Mouse (Mus musculus) stomach, embryonic 14.5 days (tissue): Measurements from ENCODE around the gene Plg. TPM values are rescaled to one million over a fixed set of nuclear protein-coding genes. Genes with fewer than 3 reads are reported as not detected.

Experiments
- ATAC-seq: fragments of 200-750 bp; cut with Nextera tagmentation; 2 replicates; pipeline ENCODE4 v1.8.0; 2017; ENCODE audit warnings: low read depth, moderate TSS enrichment; ENCODE audit not compliant: insufficient number of reproducible peaks, insufficient read depth, low FRiP score
- H3K27ac ChIP-seq: fragments of 300-500 bp; sonication (generic); 2 replicates; pipeline ENCODE4 v1.5.1; 2014; ENCODE audit warnings: mild to moderate bottlenecking, low read length, moderate library complexity, mixed read lengths
- H3K27me3 ChIP-seq: fragments of 300-500 bp; sonication (generic); 2 replicates; pipeline ENCODE4 v1.6.1; 2014; ENCODE audit warnings: low read length, control low read depth, mixed read lengths; ENCODE audit not compliant: control insufficient read depth, insufficient read depth
- H3K36me3 ChIP-seq: fragments of 300-500 bp; sonication (generic); 2 replicates; pipeline ENCODE4 v1.6.1; 2014; ENCODE audit warnings: mild to moderate bottlenecking, control low read depth, low read length, moderate library complexity, mixed read lengths; ENCODE audit not compliant: control insufficient read depth, insufficient read depth
- H3K4me1 ChIP-seq: fragments of 300-500 bp; sonication (generic); 2 replicates; pipeline ENCODE4 v1.6.1; 2014; ENCODE audit warnings: low read length, control low read depth, mixed read lengths; ENCODE audit not compliant: control insufficient read depth, insufficient read depth
- H3K4me2 ChIP-seq: fragments of 300-500 bp; sonication (generic); replicated peaks from 2 replicates; pipeline ENCODE4 v1.6.1; 2014; ENCODE audit warnings: low read depth, low read length, control low read depth
- H3K4me3 ChIP-seq: fragments of 300-500 bp; sonication (generic); 2 replicates; pipeline ENCODE4 v1.5.1; 2014; ENCODE audit warnings: low read depth, low read length, control low read depth
- H3K9ac ChIP-seq: fragments of 300-500 bp; sonication (generic); replicated peaks from 2 replicates; pipeline ENCODE4 v1.6.1; 2014; ENCODE audit warnings: low read depth, mild to moderate bottlenecking, control low read depth, low read length, moderate library complexity, mixed read lengths
- H3K9me3 ChIP-seq: fragments of 300-500 bp; sonication (generic); 2 replicates; pipeline ENCODE4 v1.6.1; 2016; ENCODE audit warnings: low read depth, low read length, control low read depth; ENCODE audit not compliant: control insufficient read depth
- WGBS: fragments of 180-500 bp; shearing (Covaris S2); extraction: QIAGEN DNeasy Blood & Tissue Kit; methylation state at CpG from one replicate; pipeline ENCODE4 v1.1.7; 2014; 5-methylcytosine and 5-hydroxymethylcytosine counted together
- polyA plus RNA-seq: library from polyadenylated mRNA; unstranded; fragments of >200 nt; fragmentation: Nextera tagmentation; extraction: Ambion mirVana; gene quantifications from 2 replicates; pipeline ENCODE4 v1.2.1, GENCODE M21; 2014

Plg gene
- polyA plus RNA-seq, 1 experiment from 2014 or later: 1.1 TPM

DNA sequence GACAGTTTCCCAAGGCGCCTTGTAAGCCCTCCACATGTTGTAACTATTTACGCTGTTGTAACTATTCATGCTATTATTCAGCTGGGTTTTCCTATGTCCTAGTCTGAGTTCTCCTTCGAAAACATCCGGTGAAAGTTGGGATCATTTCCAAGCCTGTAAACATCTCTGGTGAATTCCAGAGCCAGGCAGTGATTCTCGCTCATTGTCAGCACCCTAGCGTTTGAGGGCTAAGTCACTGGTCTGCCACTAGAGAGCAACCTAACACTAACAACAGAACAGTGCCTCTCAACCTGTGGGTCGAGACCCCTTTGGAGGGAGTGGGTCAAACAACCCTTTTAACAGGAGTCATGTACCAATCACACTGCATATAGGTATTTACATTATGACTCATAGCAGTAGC lies 25.0 kb downstream of the Plg start:
- 61% methylated on average over 7 of the region's 7 CpGs for WGBS
- no peak for ATAC-seq
- Histone ChIP-seq H3K36me3 (no peaks in the 10 kb centered on the region), H3K27ac (no peak overlapping the region), H3K4me3 (no peak overlapping the region), H3K9ac (no peak overlapping the region), H3K4me2 (no peak overlapping the region), H3K9me3 (no peaks in the 10 kb centered on the region), H3K27me3 (no peaks in the 10 kb centered on the region), H3K4me1 (no peaks in the 10 kb centered on the region)

DNA sequence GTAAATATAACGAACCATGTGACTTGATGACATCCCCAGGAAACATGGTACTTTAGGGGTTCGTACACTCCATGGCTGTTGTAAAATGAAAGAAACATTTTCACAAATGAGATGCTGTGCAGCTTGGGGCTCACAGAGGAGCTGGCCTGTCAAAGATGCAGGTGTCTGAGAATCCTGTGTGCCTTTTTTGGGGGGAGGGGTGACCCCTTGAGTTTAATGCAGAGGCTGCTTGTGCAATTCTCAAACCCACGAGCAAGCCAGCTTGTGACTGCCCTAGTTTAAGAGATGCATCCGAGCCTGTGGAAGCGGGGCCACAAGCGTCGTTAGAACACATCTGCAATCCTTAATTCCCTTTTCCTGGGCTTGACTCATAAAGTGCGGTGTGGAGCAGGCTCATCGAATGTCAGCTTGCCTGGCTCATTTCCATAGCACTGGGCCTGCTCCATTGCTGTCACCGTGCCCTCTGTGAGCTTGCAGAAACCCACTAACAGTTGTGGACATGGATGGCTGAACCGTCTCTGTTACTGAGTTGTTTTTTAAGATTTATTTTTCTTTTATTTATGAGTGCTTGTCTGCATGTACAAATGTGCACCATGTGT lies 31.0 kb downstream of the Plg start:
- no peak for ATAC-seq
- Histone ChIP-seq H3K4me2 (no peak overlapping the region), H3K27me3 (no peaks in the 10 kb centered on the region), H3K27ac (no peak overlapping the region), H3K9ac (no peak overlapping the region), H3K4me1 (peaks cover 7% of the 10 kb centered on the region; the same call in 1 of the 2 replicates), H3K9me3 (no peaks in the 10 kb centered on the region), H3K36me3 (no peaks in the 10 kb centered on the region), H3K4me3 (no peak overlapping the region)
- WGBS: 66% methylated on average over 11 of the region's 11 CpGs

DNA sequence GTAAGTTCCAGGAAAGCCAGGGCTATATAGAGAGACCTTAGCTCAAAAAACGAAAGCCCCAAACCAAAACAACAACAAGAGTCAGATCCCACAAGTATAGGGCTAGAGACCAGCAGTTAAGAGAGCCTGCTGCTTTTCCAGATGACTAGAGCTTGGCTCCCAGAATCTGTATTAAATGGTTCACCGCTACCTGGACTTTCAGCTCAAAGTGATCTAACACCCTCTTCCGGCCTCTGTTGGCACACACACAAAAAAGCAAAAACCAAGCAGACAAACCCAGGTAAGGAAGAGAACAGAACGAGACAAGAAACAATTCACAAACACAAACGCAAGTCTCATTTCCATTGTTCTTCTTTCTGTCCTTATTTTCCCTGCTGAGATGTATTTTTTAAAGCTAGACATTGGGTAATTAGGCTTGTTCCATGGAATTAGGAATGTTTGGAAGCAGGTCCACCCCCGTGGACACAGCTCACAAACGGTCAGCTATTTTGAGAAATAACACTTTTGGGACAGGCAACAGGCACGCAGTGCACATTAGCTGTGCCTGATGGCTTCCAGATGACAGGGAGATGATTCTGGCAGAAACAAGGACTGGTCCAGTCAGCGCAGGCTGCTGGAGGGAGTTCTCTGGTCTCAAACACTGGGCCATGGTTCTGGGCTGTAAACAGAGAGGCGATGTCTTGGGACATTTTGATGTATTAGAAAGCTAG lies 33.9 kb downstream of the Plg start:
- Histone ChIP-seq H3K4me1 (peaks cover 15% of the 10 kb centered on the region; the same call in 1 of the 2 replicates), H3K36me3 (no peaks in the 10 kb centered on the region), H3K4me3 (no peak overlapping the region), H3K9ac (no peak overlapping the region), H3K4me2 (no peak overlapping the region), H3K9me3 (no peaks in the 10 kb centered on the region), H3K27ac (no peak overlapping the region), H3K27me3 (no peaks in the 10 kb centered on the region)
- no peak for ATAC-seq
- 55% methylated on average over 10 of the region's 10 CpGs for WGBS

GRCm38 (mm10) chr17:12412891-12413237 lies 34.5 kb downstream of the Plg start:
- Histone ChIP-seq H3K4me1 (peaks cover 15% of the 10 kb centered on the region; the same call in 1 of the 2 replicates), H3K4me3 (no peak overlapping the region), H3K36me3 (no peaks in the 10 kb centered on the region), H3K9me3 (no peaks in the 10 kb centered on the region), H3K4me2 (no peak overlapping the region), H3K27ac (no peak overlapping the region), H3K9ac (no peak overlapping the region), H3K27me3 (no peaks in the 10 kb centered on the region)
- no peak for ATAC-seq
- 70% methylated on average over 3 of the region's 3 CpGs for WGBS

DNA sequence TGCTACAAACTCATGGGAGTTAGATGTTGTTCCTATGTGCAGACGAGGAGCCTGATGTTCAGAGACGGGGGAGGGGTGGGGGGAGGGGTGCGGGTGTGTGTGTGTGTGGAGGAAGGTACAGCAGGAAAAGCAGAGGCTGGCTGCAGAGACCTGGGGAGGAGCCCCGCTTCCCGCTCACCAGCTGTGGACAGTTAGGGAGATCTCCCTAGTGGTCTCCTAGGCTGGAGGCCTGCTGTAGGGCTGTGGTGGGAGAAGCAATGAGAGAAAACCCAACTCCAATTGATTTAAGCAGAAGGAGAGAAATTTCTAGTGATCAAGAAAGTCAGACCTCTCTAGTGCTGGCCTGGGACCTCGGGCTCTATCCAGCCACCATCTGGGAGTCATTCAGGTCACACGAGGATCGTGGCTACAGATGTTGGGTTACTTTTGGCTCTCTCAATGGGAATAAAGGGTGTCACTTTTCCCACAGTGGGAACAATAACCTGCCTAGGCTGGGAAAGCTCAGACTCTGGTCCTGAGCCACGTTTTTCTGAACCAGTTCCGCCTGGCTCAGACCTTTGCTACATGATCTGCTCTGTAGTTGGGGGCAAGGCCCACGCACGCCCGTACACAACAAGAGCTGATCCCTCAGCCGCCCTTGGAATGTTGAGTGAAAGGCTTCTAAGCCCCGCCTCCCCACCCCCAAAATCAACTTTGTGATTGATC lies 36.8 kb downstream of the Plg start:
- no peaks in the 10 kb centered on the region for H3K9me3 ChIP-seq
- 37% methylated on average over 15 of the region's 15 CpGs for WGBS

DNA sequence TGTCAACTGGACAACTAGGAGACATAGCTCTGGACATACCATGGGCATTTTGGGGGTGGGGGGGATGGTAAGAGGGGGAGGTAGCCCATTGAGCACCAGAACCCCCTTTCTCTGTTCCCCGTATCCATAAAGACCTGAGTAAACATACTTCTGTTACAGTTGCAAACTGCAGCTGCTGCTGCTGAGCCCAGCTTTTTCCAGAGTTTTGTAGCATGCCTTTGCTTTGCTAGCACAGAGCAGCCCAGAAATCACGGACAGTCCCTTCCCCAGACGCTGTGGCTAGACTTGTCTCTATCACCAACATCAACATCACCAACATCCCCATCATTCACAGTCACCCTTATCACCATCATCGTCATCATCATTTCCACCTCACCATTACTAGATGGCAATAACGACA lies 37.3 kb downstream of the Plg start:
- Histone ChIP-seq H3K9ac (no peak overlapping the region), H3K27me3 (no peaks in the 10 kb centered on the region), H3K27ac (peak overlapping the region; percentile 46), H3K4me3 (no peak overlapping the region), H3K4me1 (peaks cover 24% of the 10 kb centered on the region), H3K36me3 (no peaks in the 10 kb centered on the region), H3K9me3 (no peaks in the 10 kb centered on the region), H3K4me2 (no peak overlapping the region; the same call in 1 of the 2 replicates)
- ATAC-seq: no peak
- 40% methylated on average over 5 of the region's 5 CpGs for WGBS

More for the DNA sequence above, 36.8 kb downstream of the Plg start:
- no peak overlapping the region; the same call in 1 of the 2 replicates for H3K4me2 ChIP-seq
- H3K4me3 ChIP-seq: no peak overlapping the region
- H3K36me3 ChIP-seq: no peaks in the 10 kb centered on the region
- peak overlapping the region; percentile 46 for H3K27ac ChIP-seq
- H3K4me1 ChIP-seq: peaks cover 21% of the 10 kb centered on the region
- no peak overlapping the region for H3K9ac ChIP-seq
- peak; percentile 57; the same call in 1 of the 2 replicates for ATAC-seq
- H3K27me3 ChIP-seq: no peaks in the 10 kb centered on the region

DNA sequence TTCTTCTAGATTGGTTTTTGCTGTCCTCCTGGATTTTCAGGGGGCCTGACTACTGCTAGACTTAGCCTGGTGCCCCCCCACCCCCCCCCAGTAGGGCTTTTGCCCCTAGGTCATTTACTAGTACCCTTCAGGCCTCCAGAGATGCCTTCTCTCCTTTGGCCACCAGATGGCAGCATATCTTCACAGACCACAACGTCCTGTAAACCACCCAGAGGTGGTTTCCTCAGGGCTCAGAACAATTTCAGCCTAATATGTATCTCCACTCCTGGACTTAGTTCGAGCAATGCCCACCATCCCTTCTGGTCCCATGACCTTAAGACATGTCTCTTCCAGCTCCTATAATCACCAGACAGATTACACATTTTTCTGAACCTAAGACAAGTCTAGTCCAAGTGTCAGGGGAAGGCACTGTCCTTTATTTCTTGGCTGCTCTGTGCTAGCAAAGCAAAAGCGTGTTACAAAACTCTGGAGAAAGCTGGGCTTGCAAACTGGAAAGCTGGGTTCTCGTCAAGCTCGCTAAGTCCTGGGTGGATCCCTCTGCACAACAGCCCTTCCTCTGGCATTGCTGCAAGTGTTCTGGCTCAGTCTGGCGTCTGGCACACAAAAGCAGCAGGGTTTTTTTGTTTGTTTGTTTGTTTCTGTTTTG lies 38.0 kb downstream of the Plg start:
- Histone ChIP-seq H3K27me3 (no peaks in the 10 kb centered on the region), H3K4me3 (no peak overlapping the region), H3K36me3 (no peaks in the 10 kb centered on the region), H3K4me2 (no peak overlapping the region), H3K9ac (no peak overlapping the region), H3K27ac (peak overlapping the region; percentile 46; the same call in 1 of the 2 replicates), H3K4me1 (peaks cover 26% of the 10 kb centered on the region), H3K9me3 (no peaks in the 10 kb centered on the region)
- ATAC-seq: 0 out of 2 replicates have a peak, but pooled peaks have one; percentile 30
- 38% methylated on average over 6 of the region's 6 CpGs for WGBS

DNA sequence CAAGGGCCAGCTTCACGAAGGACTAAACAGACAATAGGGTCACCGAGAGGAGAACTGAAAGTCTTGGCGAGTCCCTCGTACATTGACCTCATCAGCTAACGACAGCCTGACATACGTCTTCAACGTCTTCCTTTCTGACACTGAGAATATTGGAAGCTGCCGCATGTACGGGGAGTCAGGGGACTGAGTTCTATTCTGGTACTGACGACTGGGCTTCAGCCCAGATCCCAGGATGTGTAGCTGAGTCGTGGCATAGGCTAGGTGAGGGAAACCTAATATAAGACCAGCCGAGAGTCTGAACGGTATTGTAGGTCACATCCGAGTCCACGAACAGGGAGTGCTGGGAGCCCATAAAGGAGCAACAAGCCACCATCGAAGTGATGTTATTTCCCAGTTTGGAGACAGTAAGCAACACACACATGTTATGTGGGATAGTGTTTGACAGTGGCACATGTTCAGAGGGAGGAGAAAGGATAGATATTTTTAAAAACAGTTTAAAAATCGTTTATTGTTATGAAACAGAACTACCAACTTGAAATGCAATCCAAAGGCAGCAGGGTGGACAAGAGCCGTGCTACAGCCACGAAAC lies 41.2 kb downstream of the Plg start:
- H3K27me3 ChIP-seq: no peaks in the 10 kb centered on the region
- ATAC-seq: no peak
- H3K4me3 ChIP-seq: no peak overlapping the region
- H3K36me3 ChIP-seq: no peaks in the 10 kb centered on the region
- H3K9ac ChIP-seq: no peak overlapping the region
- H3K9me3 ChIP-seq: no peaks in the 10 kb centered on the region
- 66% methylated on average over 19 of the region's 19 CpGs for WGBS
- peak overlapping the region; percentile 15; the same call in 1 of the 2 replicates for H3K27ac ChIP-seq
- peaks cover 18% of the 10 kb centered on the region; the same call in 1 of the 2 replicates for H3K4me1 ChIP-seq
- no peak overlapping the region for H3K4me2 ChIP-seq
